Mouse (Mus musculus) MEL (cell line): ENCODE results near the gene Uqcr11. TPM values are rescaled to one million over a fixed set of nuclear protein-coding genes. Genes with fewer than 3 reads are reported as not detected.
A peak's percentile ranks its signal among the peaks of the same experiment; 100 is the strongest.

Source experiments
- DNase-seq: peaks from one replicate; pipeline ENCODE4 v3.0.0; 2011; ENCODE audit warnings: low read depth, low spot score
- H3K27ac ChIP-seq: 2 replicates; pipeline ENCODE4 v1.5.1; 2012; ENCODE audit warnings: low read depth, mild to moderate bottlenecking, control low read depth, low read length, moderate library complexity; ENCODE audit not compliant: control insufficient read depth
- H3K27me3 ChIP-seq, 2 experiments: fragments of 150-350 bp in 1 of 2; sonication (generic) in 1 of 2; 2 replicates each; pipeline ENCODE4 v1.6.1; 2012; ENCODE audit warnings: low read length in 2 of 2, mild to moderate bottlenecking in 2 of 2, improper control_type of control experiment in 1 of 2, moderate library complexity in 1 of 2; ENCODE audit not compliant: insufficient read depth in 2 of 2, control insufficient read depth in 1 of 2
- H3K36me3 ChIP-seq, 2 experiments: 2 replicates each; pipeline ENCODE4 v1.6.1; 2012 to 2014; ENCODE audit warnings: low read length in 2 of 2, improper control_type of control experiment in 1 of 2, inconsistent platforms in 1 of 2, mild to moderate bottlenecking in 1 of 2; ENCODE audit not compliant: insufficient read depth in 2 of 2, control insufficient read depth in 1 of 2
- H3K4me1 ChIP-seq, 2 experiments: fragments of 150-350 bp in 1 of 2; sonication (generic) in 1 of 2; 2 replicates each; pipeline ENCODE4 v1.6.1; 2012; ENCODE audit warnings: low read length in 2 of 2, improper control_type of control experiment in 1 of 2, mild to moderate bottlenecking in 1 of 2; ENCODE audit not compliant: insufficient read depth in 2 of 2, control insufficient read depth in 1 of 2
- H3K4me3 ChIP-seq, 2 experiments: fragments of 150-350 bp in 1 of 2; sonication (generic) in 1 of 2; 2 replicates each; pipeline ENCODE4 v1.5.1; 2012; ENCODE audit warnings: low read depth in 2 of 2, low read length in 2 of 2, mild to moderate bottlenecking in 2 of 2, moderate library complexity in 2 of 2, control low read depth in 1 of 2, improper control_type of control experiment in 1 of 2; ENCODE audit not compliant: control insufficient read depth in 1 of 2, insufficient read depth in 1 of 2
- H3K79me2 ChIP-seq: 2 replicates; pipeline ENCODE4 v1.6.1; 2012; ENCODE audit warnings: mild to moderate bottlenecking, low read length, moderate library complexity; ENCODE audit not compliant: control insufficient read depth, poor library complexity, insufficient read depth
- H3K9ac ChIP-seq: 2 replicates; pipeline ENCODE4 v1.6.1; 2012; ENCODE audit warnings: low read depth, mild to moderate bottlenecking, control low read depth, low read length, moderate library complexity; ENCODE audit not compliant: control insufficient read depth, poor library complexity, severe bottlenecking
- H3K9me3 ChIP-seq: fragments of 150-350 bp; sonication (generic); replicated peaks from 2 replicates; pipeline ENCODE4 v1.6.1; 2012; ENCODE audit warnings: mild to moderate bottlenecking, low read length, improper control_type of control experiment, moderate library complexity; ENCODE audit not compliant: insufficient read depth
- BHLHE40 ChIP-seq: IDR thresholded peaks from 2 replicates; pipeline ENCODE4 v1.6.1; 2012; ENCODE audit warnings: low read depth, mild to moderate bottlenecking, inconsistent platforms, low read length, improper control_type of control experiment, borderline replicate concordance
- CHD2 ChIP-seq: IDR thresholded peaks from 2 replicates; pipeline ENCODE4 v1.6.1; 2011; ENCODE audit warnings: low read length, improper control_type of control experiment
- CTCF ChIP-seq, 3 experiments: IDR thresholded peaks in 2 of 3; conservative IDR thresholded peaks in 1 of 3; 2 replicates each; pipeline ENCODE4 v1.5.1; 2011 to 2012; ENCODE audit warnings: low read length in 3 of 3, low read depth in 2 of 3, mild to moderate bottlenecking in 2 of 3, improper control_type of control experiment in 1 of 3, inconsistent platforms in 1 of 3, mixed read lengths in 1 of 3, moderate library complexity in 1 of 3; ENCODE audit not compliant: control insufficient read depth in 1 of 3, insufficient read depth in 1 of 3, poor library complexity in 1 of 3, severe bottlenecking in 1 of 3
- E2F4 ChIP-seq: IDR thresholded peaks from 2 replicates; pipeline ENCODE4 v1.6.1; 2011; ENCODE audit warnings: low read depth, low read length, improper control_type of control experiment, borderline replicate concordance
- ELF1 ChIP-seq: IDR thresholded peaks from 2 replicates; pipeline ENCODE4 v1.6.1; 2014; ENCODE audit warnings: low read depth, mild to moderate bottlenecking, inconsistent platforms, low read length, improper control_type of control experiment, moderate library complexity
- KAT2A ChIP-seq: conservative IDR thresholded peaks from 2 replicates; pipeline ENCODE4 v1.6.1; 2012; ENCODE audit warnings: low read depth, low read length, improper control_type of control experiment, inconsistent platforms
- MAFK ChIP-seq: IDR thresholded peaks from 2 replicates; pipeline ENCODE4 v1.6.1; 2011; ENCODE audit warnings: low read depth, mild to moderate bottlenecking, low read length, improper control_type of control experiment, borderline replicate concordance
- MAX ChIP-seq: IDR thresholded peaks from 2 replicates; pipeline ENCODE4 v1.6.1; 2011; ENCODE audit warnings: low read length, improper control_type of control experiment
- MEF2A ChIP-seq: IDR thresholded peaks from 2 replicates; pipeline ENCODE4 v1.6.1; 2014; ENCODE audit warnings: low read depth, mild to moderate bottlenecking, inconsistent platforms, low read length, improper control_type of control experiment; ENCODE audit not compliant: poor library complexity, insufficient replicate concordance, severe bottlenecking; ENCODE audit errors: extremely low read depth
- MXI1 ChIP-seq: IDR thresholded peaks from 2 replicates; pipeline ENCODE4 v1.6.1; 2011; ENCODE audit warnings: mild to moderate bottlenecking, low read depth, low read length, improper control_type of control experiment
- NRF1 ChIP-seq: IDR thresholded peaks from 2 replicates; pipeline ENCODE4 v1.6.1; 2014; ENCODE audit warnings: low read depth, mild to moderate bottlenecking, inconsistent platforms, low read length, improper control_type of control experiment, moderate library complexity; ENCODE audit not compliant: poor library complexity, insufficient read depth, severe bottlenecking
- POLR2A ChIP-seq, 2 experiments: IDR thresholded peaks; 2 replicates each; pipeline ENCODE4 v1.6.1; 2011 to 2012; ENCODE audit warnings: low read length in 2 of 2, mild to moderate bottlenecking in 2 of 2, control low read depth in 1 of 2, improper control_type of control experiment in 1 of 2, low read depth in 1 of 2, moderate library complexity in 1 of 2; ENCODE audit not compliant: control insufficient read depth in 1 of 2, insufficient read depth in 1 of 2, poor library complexity in 1 of 2
- POLR2AphosphoS2 ChIP-seq: IDR thresholded peaks from 2 replicates; pipeline ENCODE4 v1.6.1; 2011; ENCODE audit warnings: low read length, improper control_type of control experiment
- SIN3A ChIP-seq: IDR thresholded peaks from 2 replicates; pipeline ENCODE4 v1.6.1; 2012; ENCODE audit warnings: low read length, improper control_type of control experiment, inconsistent platforms
- SMC3 ChIP-seq: IDR thresholded peaks from 2 replicates; pipeline ENCODE4 v1.6.1; 2011; ENCODE audit warnings: low read depth, low read length, improper control_type of control experiment
- TCF12 ChIP-seq: IDR thresholded peaks from 2 replicates; pipeline ENCODE4 v1.6.1; 2014; ENCODE audit warnings: low read depth, mild to moderate bottlenecking, inconsistent platforms, low read length, improper control_type of control experiment, moderate library complexity
- UBTF ChIP-seq: IDR thresholded peaks from 2 replicates; pipeline ENCODE4 v1.6.1; 2012; ENCODE audit warnings: low read depth, mild to moderate bottlenecking, inconsistent platforms, low read length, improper control_type of control experiment, moderate library complexity, borderline replicate concordance; ENCODE audit not compliant: insufficient read depth
- USF1 ChIP-seq: IDR thresholded peaks from 2 replicates; pipeline ENCODE4 v1.6.1; 2014; ENCODE audit warnings: low read depth, mild to moderate bottlenecking, inconsistent platforms, low read length, improper control_type of control experiment, moderate library complexity
- ZC3H11A ChIP-seq: IDR thresholded peaks from 2 replicates; pipeline ENCODE4 v1.6.1; 2012; ENCODE audit warnings: low read depth, mild to moderate bottlenecking, inconsistent platforms, low read length, improper control_type of control experiment
- ZKSCAN1 ChIP-seq: IDR thresholded peaks from 2 replicates; pipeline ENCODE4 v1.6.1; 2012; ENCODE audit warnings: low read depth, mild to moderate bottlenecking, inconsistent platforms, low read length, improper control_type of control experiment, moderate library complexity
- ZNF384 ChIP-seq: IDR thresholded peaks from 2 replicates; pipeline ENCODE4 v1.6.1; 2012; ENCODE audit warnings: low read depth, mild to moderate bottlenecking, inconsistent platforms, low read length, improper control_type of control experiment
- polyA plus RNA-seq, 2 experiments: library from polyadenylated mRNA; stranded (reverse) in 1 of 2; unstranded in 1 of 2; fragments of >175 nt in 1 of 2; fragments of >200 nt in 1 of 2; gene quantifications; 2 replicates each; pipeline versions ENCODE4 v1.2.1 to v1.2.4; 2012; ENCODE audit warnings: low replicate concordance in 2 of 2, low read depth in 1 of 2; ENCODE audit not compliant: insufficient read length in 2 of 2, insufficient read depth in 1 of 2, missing spikeins in 1 of 2
- total RNA-seq: library from RNA; depleted of rRNA; stranded (reverse); fragments of 300-350 nt; gene quantifications from 2 replicates; pipeline ENCODE4 v1.2.3, GENCODE M21; 2012

Gene Uqcr11
- total and polyA plus RNA-seq, 3 experiments, result 481 to 935 TPM; not detected in 1

DNA sequence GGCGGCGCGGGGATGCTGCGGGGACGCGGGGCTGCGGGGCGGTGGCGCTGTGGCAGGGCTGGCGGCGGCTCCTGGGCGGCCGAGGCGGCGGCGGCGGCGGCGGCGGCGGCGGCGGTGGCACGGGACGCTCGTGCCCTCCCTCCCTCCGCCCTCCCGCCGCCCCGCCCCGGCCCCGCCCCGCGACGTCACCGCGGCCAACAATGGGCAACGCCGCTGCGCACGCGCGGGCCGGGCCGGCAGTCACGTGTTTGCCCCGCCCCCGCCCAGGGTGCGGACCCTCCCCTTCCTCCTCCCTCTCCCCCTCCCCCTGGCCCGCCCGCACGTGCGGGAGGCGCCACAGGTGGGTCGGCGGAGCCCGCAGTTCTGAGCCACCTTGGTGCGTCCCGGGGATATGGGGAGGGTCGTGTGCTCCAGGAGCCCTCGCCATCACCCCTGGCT is 19.1 kb downstream of the Uqcr11 start, which contains the start of gene Mex3d (continued):
- TF ChIP-seq ZC3H11A (no peak), ZKSCAN1 (no peak), USF1 (peak; percentile 91), CTCF (IDR thresholded peaks at IDR 0.05 in 2 of 3, conservative IDR thresholded peaks at IDR 0.05 in 1 of 3; ENCODE audit: control insufficient read depth in 1 of 3, insufficient read depth in 1 of 3, low read depth in 2 of 3, low read length in 3 of 3, poor library complexity in 1 of 3, severe bottlenecking in 1 of 3) (no peak), SIN3A (peak; percentile 53), ELF1 (no peak), POLR2AphosphoS2 (0 out of 2 replicates have a peak, but pooled peaks have one; percentile 43), E2F4 (no peak), KAT2A (no peak)

GRCm38 (mm10) chr10:80386735-80387471 is 19.7 kb downstream of the Uqcr11 start:
- H3K4me3 ChIP-seq, result peak overlapping the region; percentile 34 to 69
- DNase-seq, result peak; percentile 47
- H3K79me2 ChIP-seq, result peaks cover 17% of the 10 kb centered on the region
- TF ChIP-seq SIN3A (peak; percentile 45; the same call in 1 of the 2 replicates), USF1 (no peak), NRF1 (no peak), SMC3 (no peak), TCF12 (no peak), CHD2 (no peak), ZNF384 (no peak), POLR2AphosphoS2 (no peak), CTCF (IDR thresholded peaks at IDR 0.05 in 2 of 3, conservative IDR thresholded peaks at IDR 0.05 in 1 of 3; ENCODE audit: control insufficient read depth in 1 of 3, insufficient read depth in 1 of 3, low read depth in 2 of 3, low read length in 3 of 3, poor library complexity in 1 of 3, severe bottlenecking in 1 of 3) (no peak), MXI1 (no peak), POLR2A (IDR thresholded peaks at IDR 0.05; ENCODE audit: control insufficient read depth in 1 of 2, insufficient read depth in 1 of 2, low read depth in 1 of 2, low read length in 2 of 2, poor library complexity in 1 of 2) (peak in 1 of 2 experiments; percentile 18; a peak in 1 of 4 replicates), MAFK (no peak), UBTF (no peak), BHLHE40 (no peak), MAX (peak; percentile 45; the same call in 1 of the 2 replicates), MEF2A (no peak)
- no peaks in the 10 kb centered on the region for H3K27me3 ChIP-seq
- peaks cover 0 to 22% of the 10 kb centered on the region in 2 experiments; a peak in 2 of 4 replicates for H3K36me3 ChIP-seq
- H3K9ac ChIP-seq, result peak overlapping the region; percentile 62
- H3K27ac ChIP-seq, result no peak overlapping the region
- H3K4me1 ChIP-seq, result peaks cover 9 to 39% of the 10 kb centered on the region in 2 experiments
- H3K9me3 ChIP-seq, result no peaks in the 10 kb centered on the region
